Mouse (Mus musculus): ENCODE measurements around the gene Tas2r143. TPM values are rescaled to one million over a fixed set of nuclear protein-coding genes. Genes with fewer than 3 reads are reported as not detected.

Tas2r143 gene
- polyA plus RNA-seq, 1 experiment from 2014 or later: not detected

- Histone ChIP-seq H3K27ac (replicated peaks) (no peak overlapping the region), H3K4me3 (no peak overlapping the region), H3K27me3 (no peaks in the 10 kb centered on the region), H3K4me1 (replicated peaks) (no peaks in the 10 kb centered on the region), H3K9ac (no peak overlapping the region), H3K9me3 (no peaks in the 10 kb centered on the region), H3K36me3 (no peaks in the 10 kb centered on the region), H3K4me2 (no peak overlapping the region)
- 89% methylated on average over 4 of the region's 4 CpGs for WGBS
- ATAC-seq (ENCODE audit: low FRiP score, low read depth): no peak
These were observed 26.3 kb downstream of the Tas2r143 start for GRCm38 (mm10) chr6:42426337-42426736.

GRCm38 (mm10) chr6:42433554-42433953 lies 33.5 kb downstream of the Tas2r143 start:
- no peaks in the 10 kb centered on the region for H3K9me3 ChIP-seq
- no peaks in the 10 kb centered on the region for H3K36me3 ChIP-seq
- H3K27me3 ChIP-seq: no peaks in the 10 kb centered on the region
- no peaks in the 10 kb centered on the region for H3K4me1 ChIP-seq (replicated peaks)
- no peak overlapping the region for H3K4me2 ChIP-seq
- H3K4me3 ChIP-seq: no peak overlapping the region
- WGBS: 63% methylated on average over 2 of the region's 2 CpGs
- no peak for ATAC-seq (ENCODE audit: low FRiP score, low read depth)
- H3K9ac ChIP-seq: no peak overlapping the region
- no peak overlapping the region for H3K27ac ChIP-seq (replicated peaks)

- Histone ChIP-seq H3K9ac (no peak within 1 kb of the TSS), H3K4me2 (no peak within 1 kb of the TSS), H3K4me1 (replicated peaks) (no peaks in the 10 kb centered on the region), H3K27ac (replicated peaks) (no peak within 1 kb of the TSS), H3K4me3 (no peak within 1 kb of the TSS), H3K36me3 (no peaks in the 10 kb centered on the region), H3K27me3 (no peaks in the 10 kb centered on the region), H3K9me3 (no peaks in the 10 kb centered on the region)
- 83% methylated on average over 6 of the region's 6 CpGs for WGBS
- no peak for ATAC-seq (ENCODE audit: low FRiP score, low read depth)
These were observed 34.4 kb downstream of the Tas2r143 start, which contains the start of gene Tas2r126 for GRCm38 (mm10) chr6:42434446-42434845. Gene Tas2r126 (plus strand): TSS chr6:42434535.

- H3K27ac ChIP-seq (replicated peaks): no peak overlapping the region
These were observed 35.5 kb downstream of the Tas2r143 start for GRCm38 (mm10) chr6:42435490-42435889.

GRCm38 (mm10) chr6:42441395-42441794 lies 41.4 kb downstream of the Tas2r143 start:
- H3K27me3 ChIP-seq: no peaks in the 10 kb centered on the region
- H3K9ac ChIP-seq: no peak overlapping the region
- H3K4me3 ChIP-seq: no peak overlapping the region
- no peak overlapping the region for H3K4me2 ChIP-seq
- H3K4me1 ChIP-seq (replicated peaks): no peaks in the 10 kb centered on the region
- 81% methylated on average over 2 of the region's 2 CpGs for WGBS
- no peaks in the 10 kb centered on the region for H3K36me3 ChIP-seq
- no peak for ATAC-seq (ENCODE audit: low FRiP score, low read depth)
- no peak overlapping the region for H3K27ac ChIP-seq (replicated peaks)
- H3K9me3 ChIP-seq: no peaks in the 10 kb centered on the region

More at GRCm38 (mm10) chr6:42435490-42435889, 35.5 kb downstream of the Tas2r143 start:
- Histone ChIP-seq H3K9ac (no peak overlapping the region), H3K36me3 (no peaks in the 10 kb centered on the region), H3K27me3 (no peaks in the 10 kb centered on the region), H3K4me1 (replicated peaks) (no peaks in the 10 kb centered on the region), H3K4me3 (no peak overlapping the region), H3K4me2 (no peak overlapping the region), H3K9me3 (no peaks in the 10 kb centered on the region)
- no peak for ATAC-seq (ENCODE audit: low FRiP score, low read depth)
- 73% methylated on average over 2 of the region's 2 CpGs for WGBS

- Histone ChIP-seq H3K9ac (no peak overlapping the region), H3K4me1 (replicated peaks) (no peaks in the 10 kb centered on the region), H3K4me3 (no peak overlapping the region), H3K4me2 (no peak overlapping the region), H3K36me3 (no peaks in the 10 kb centered on the region), H3K27me3 (no peaks in the 10 kb centered on the region), H3K27ac (replicated peaks) (no peak overlapping the region), H3K9me3 (no peaks in the 10 kb centered on the region)
- ATAC-seq (ENCODE audit: low FRiP score, low read depth): no peak
- 77% methylated on average over 2 of the region's 2 CpGs for WGBS
These were observed 44.5 kb downstream of the Tas2r143 start for GRCm38 (mm10) chr6:42444491-42444890.

- ATAC-seq (ENCODE audit: low FRiP score, low read depth): no peak
- Histone ChIP-seq H3K27ac (replicated peaks) (no peak overlapping the region), H3K27me3 (no peaks in the 10 kb centered on the region), H3K36me3 (no peaks in the 10 kb centered on the region), H3K4me1 (replicated peaks) (no peaks in the 10 kb centered on the region), H3K9me3 (no peaks in the 10 kb centered on the region), H3K4me3 (no peak overlapping the region), H3K9ac (no peak overlapping the region), H3K4me2 (no peak overlapping the region)
- WGBS: 78% methylated on average over 2 of the region's 2 CpGs
These were observed 47.3 kb downstream of the Tas2r143 start for GRCm38 (mm10) chr6:42447381-42447780.

Other genes with a start within 250 kb of the Tas2r143 start
- not detected in 2 replicates for gene Tas2r144, start 184.9 kb upstream of the Tas2r143 start, polyA plus RNA-seq (2015; fragmentation: Nextera tagmentation; extraction: Ambion mirVana)
- gene Gstk1, start 154.3 kb upstream of the Tas2r143 start, polyA plus RNA-seq (2015; fragmentation: Nextera tagmentation; extraction: Ambion mirVana): 11.0 and 12.0 TPM in 2 replicates
- gene Tmem139, start 138.3 kb upstream of the Tas2r143 start, polyA plus RNA-seq (2015; fragmentation: Nextera tagmentation; extraction: Ambion mirVana): 0.18 and 0.26 TPM in 2 replicates
- gene Casp2, start 135.3 kb upstream of the Tas2r143 start, polyA plus RNA-seq (2015; fragmentation: Nextera tagmentation; extraction: Ambion mirVana): 32.0 and 35.9 TPM in 2 replicates
- gene Clcn1, start 113.6 kb upstream of the Tas2r143 start, polyA plus RNA-seq (2015; fragmentation: Nextera tagmentation; extraction: Ambion mirVana): 0.94 and 1.5 TPM in 2 replicates
- 6.5 and 7.5 TPM in 2 replicates for gene Fam131b, start 75.6 kb upstream of the Tas2r143 start, polyA plus RNA-seq (2015; fragmentation: Nextera tagmentation; extraction: Ambion mirVana)
- 50.2 and 63.0 TPM in 2 replicates for gene Zyx, start 50.6 kb upstream of the Tas2r143 start, polyA plus RNA-seq (2015; fragmentation: Nextera tagmentation; extraction: Ambion mirVana)
- gene Epha1, start 27.0 kb upstream of the Tas2r143 start, polyA plus RNA-seq (2015; fragmentation: Nextera tagmentation; extraction: Ambion mirVana): 0.29 and 0.56 TPM in 2 replicates
- gene Tas2r135, start 5.2 kb downstream of the Tas2r143 start, polyA plus RNA-seq (2015; fragmentation: Nextera tagmentation; extraction: Ambion mirVana): not detected in 2 replicates
- gene Tas2r126, start 34.3 kb downstream of the Tas2r143 start, polyA plus RNA-seq (2015; fragmentation: Nextera tagmentation; extraction: Ambion mirVana): not detected in 2 replicates
- gene Olfr458, start 65.0 kb downstream of the Tas2r143 start, polyA plus RNA-seq (2015; fragmentation: Nextera tagmentation; extraction: Ambion mirVana): 0.12 TPM in 1 of 2 replicates, not detected in the other
- not detected in 2 replicates for gene Olfr457, start 76.1 kb downstream of the Tas2r143 start, polyA plus RNA-seq (2015; fragmentation: Nextera tagmentation; extraction: Ambion mirVana)
- not detected in 2 replicates for gene Olfr456, start 87.0 kb downstream of the Tas2r143 start, polyA plus RNA-seq (2015; fragmentation: Nextera tagmentation; extraction: Ambion mirVana)
- gene Olfr455, start 147.3 kb downstream of the Tas2r143 start, polyA plus RNA-seq (2015; fragmentation: Nextera tagmentation; extraction: Ambion mirVana): not detected in 2 replicates
- gene Tcaf3, start 197.5 kb downstream of the Tas2r143 start, polyA plus RNA-seq (2015; fragmentation: Nextera tagmentation; extraction: Ambion mirVana): not detected in 2 replicates
- 2.4 and 3.1 TPM in 2 replicates for gene Tcaf2, start 245.0 kb downstream of the Tas2r143 start, polyA plus RNA-seq (2015; fragmentation: Nextera tagmentation; extraction: Ambion mirVana)